Mouse (Mus musculus): ENCODE results near the gene C7.

DNA sequence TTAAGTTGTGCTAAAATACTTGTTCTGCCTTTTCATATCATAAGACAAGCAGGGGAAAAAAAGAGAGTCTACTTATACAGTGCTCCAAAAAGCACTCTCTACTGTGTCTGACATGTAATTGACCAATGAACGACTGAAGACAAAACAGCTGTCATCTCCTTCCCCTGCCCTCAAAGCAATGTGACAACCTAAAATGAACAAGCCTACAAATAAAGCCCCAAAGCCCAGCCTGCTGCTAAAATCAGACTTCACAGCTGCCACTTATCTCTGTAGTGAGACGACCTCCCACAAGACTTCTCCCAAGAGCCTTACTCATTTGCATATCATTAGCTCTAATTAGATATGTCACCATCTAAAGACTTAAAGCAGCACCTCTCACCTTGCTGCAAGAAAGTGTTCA is 60.6 kb downstream of the C7 start:
- no peak for TF ChIP-seq CTCF (IDR thresholded peaks at IDR 0.05; ENCODE audit: low read depth)
- TF ChIP-seq EP300 (IDR thresholded peaks at IDR 0.05; ENCODE audit: low read depth) = no peak
